Mouse (Mus musculus): ENCODE measurements around the gene Alpk3. TPM values are rescaled to one million over a fixed set of nuclear protein-coding genes. Genes with fewer than 3 reads are reported as not detected.

The Alpk3 gene
- polyA plus RNA-seq, 1 experiment from 2014 or later: 0.04 TPM

DNA sequence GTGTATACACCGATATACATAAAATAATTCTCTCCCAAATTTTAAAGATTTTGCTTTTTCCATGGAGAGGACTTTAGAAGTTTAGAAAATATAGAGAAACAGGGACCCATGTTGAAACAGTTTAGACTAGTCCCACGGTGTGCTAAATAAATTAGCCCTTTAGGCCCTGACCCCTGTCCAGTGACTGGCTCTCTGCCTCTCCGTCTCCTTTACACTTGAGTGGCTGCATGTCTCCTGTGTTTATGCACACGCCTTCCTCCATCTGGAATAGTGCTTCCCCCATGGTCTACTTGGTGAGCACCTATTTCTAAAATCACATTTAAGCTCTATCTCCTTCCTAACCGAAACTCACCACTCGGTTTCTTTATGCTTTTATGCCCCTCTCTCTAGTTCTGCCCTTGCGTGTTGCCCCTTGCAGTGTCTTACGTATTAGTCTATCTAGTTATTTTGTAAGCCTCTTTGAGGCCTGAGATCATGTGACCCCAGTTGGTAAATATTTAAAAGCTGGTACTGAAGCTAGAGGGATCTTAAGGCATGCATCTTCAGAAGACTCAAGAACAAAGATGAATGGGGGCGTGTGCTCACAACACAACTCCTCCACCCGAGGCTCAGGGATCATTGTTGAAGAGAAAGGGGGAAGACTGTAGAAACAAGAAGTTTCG lies 1.6 kb upstream of the Alpk3 start:
- Histone ChIP-seq H3K27ac (no peak overlapping the region), H3K9ac (replicated peaks) (no peak overlapping the region)
- ATAC-seq: no peak

DNA sequence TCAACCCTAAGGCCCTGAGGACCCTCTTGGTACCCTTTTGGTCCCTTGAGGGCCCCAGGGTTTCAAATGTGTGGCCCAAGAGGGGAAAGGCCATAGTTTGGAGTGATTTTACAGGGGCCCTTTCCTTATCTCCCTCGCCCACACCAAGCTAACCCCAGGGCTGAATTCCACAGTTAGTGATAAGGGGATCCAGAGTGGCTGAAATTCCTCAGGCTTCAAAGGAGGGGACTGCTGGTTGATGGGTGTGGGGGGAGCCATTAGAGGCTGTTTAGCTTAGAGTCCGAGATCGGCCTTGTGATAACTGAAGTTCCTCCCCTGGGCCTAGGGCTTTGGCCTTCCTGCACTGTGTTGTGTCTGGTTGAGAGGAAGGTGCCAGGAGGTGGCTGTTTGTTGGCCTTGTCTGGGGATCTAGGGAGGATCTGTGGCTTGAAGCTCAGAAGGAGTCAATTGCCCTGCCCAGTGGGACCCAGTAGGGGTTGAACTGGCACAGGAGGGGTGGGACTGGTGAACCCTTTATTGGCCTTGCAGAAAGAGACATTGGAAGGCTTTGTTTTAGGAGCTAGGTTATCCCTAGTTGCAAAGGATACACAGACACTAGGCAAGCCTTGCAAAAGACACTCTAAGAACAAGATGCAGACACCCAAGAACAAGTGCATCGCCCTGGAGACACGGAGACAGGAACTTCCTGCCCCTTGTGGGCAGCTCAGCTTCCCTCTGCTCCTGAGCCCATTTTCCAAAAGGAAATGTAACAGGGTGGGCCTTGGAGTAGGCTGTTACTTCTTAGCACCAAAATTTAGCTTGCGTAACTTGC lies 706 bp downstream of the Alpk3 start:
- Histone ChIP-seq H3K4me2 (replicated peaks) (no peak overlapping the region), H3K4me3 (replicated peaks) (no peak overlapping the region), H3K27ac (no peak overlapping the region), H3K9me3 (no peaks in the 10 kb centered on the region), H3K27me3 (no peaks in the 10 kb centered on the region), H3K4me1 (replicated peaks) (no peaks in the 10 kb centered on the region), H3K36me3 (no peaks in the 10 kb centered on the region), H3K9ac (replicated peaks) (no peak overlapping the region)
- no peak for ATAC-seq
- WGBS: 87% methylated on average over 6 of the region's 6 CpGs

More for the DNA sequence above, 1.6 kb upstream of the Alpk3 start:
- 84% methylated on average over 11 of the region's 11 CpGs for WGBS
- Histone ChIP-seq H3K27me3 (no peaks in the 10 kb centered on the region), H3K4me1 (replicated peaks) (no peaks in the 10 kb centered on the region), H3K36me3 (no peaks in the 10 kb centered on the region), H3K4me2 (replicated peaks) (no peak overlapping the region), H3K9me3 (no peaks in the 10 kb centered on the region), H3K4me3 (replicated peaks) (no peak overlapping the region)

DNA sequence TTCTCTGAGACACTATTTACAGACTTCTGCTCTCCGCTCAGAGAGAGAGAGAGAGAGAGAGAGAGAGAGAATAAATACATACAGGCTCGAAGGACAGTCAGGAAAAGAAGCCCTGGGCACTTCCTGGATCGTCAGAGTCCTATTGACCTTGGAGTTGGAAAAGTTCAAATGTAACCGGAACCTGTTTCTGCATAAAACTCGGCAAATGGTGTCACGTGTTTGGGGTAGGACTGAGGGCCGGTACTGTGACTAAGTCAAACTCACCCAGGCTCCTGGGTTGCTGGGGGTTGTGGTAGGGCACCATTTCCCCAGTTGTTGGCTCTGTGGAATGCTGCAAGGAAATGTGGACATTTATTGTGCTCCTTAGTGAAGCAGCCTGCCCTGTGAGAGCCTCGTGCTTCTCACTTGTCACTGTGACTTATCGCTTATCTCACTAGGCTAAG lies 1.3 kb downstream of the Alpk3 start:
- Histone ChIP-seq H3K9ac (replicated peaks) (no peak overlapping the region), H3K4me3 (replicated peaks) (no peak overlapping the region), H3K4me1 (replicated peaks) (no peaks in the 10 kb centered on the region), H3K36me3 (no peaks in the 10 kb centered on the region), H3K9me3 (no peaks in the 10 kb centered on the region), H3K4me2 (replicated peaks) (no peak overlapping the region), H3K27ac (no peak overlapping the region), H3K27me3 (no peaks in the 10 kb centered on the region)
- 77% methylated on average over 9 of the region's 9 CpGs for WGBS
- no peak for ATAC-seq

- ATAC-seq: no peak
- WGBS: 83% methylated on average over 5 of the region's 5 CpGs
- no peak overlapping the region for H3K27ac ChIP-seq
These were observed 2.0 kb downstream of the Alpk3 start for GRCm38 (mm10) chr7:81059388-81059787.

GRCm38 (mm10) chr7:81060908-81061307 lies 3.5 kb downstream of the Alpk3 start:
- H3K4me3 ChIP-seq (replicated peaks): no peak overlapping the region
- H3K9me3 ChIP-seq: no peaks in the 10 kb centered on the region
- no peaks in the 10 kb centered on the region for H3K36me3 ChIP-seq
- no peak overlapping the region for H3K9ac ChIP-seq (replicated peaks)
- no peak overlapping the region for H3K4me2 ChIP-seq (replicated peaks)
- H3K27me3 ChIP-seq: no peaks in the 10 kb centered on the region
- WGBS: 79% methylated on average over 2 of the region's 2 CpGs
- H3K27ac ChIP-seq: no peak overlapping the region
- no peak for ATAC-seq
- H3K4me1 ChIP-seq (replicated peaks): no peaks in the 10 kb centered on the region

More at GRCm38 (mm10) chr7:81059388-81059787, 2.0 kb downstream of the Alpk3 start:
- Histone ChIP-seq H3K9me3 (no peaks in the 10 kb centered on the region), H3K4me3 (replicated peaks) (no peak overlapping the region), H3K4me1 (replicated peaks) (no peaks in the 10 kb centered on the region), H3K9ac (replicated peaks) (no peak overlapping the region), H3K27me3 (no peaks in the 10 kb centered on the region), H3K36me3 (no peaks in the 10 kb centered on the region), H3K4me2 (replicated peaks) (no peak overlapping the region)

- Histone ChIP-seq H3K4me2 (replicated peaks) (no peak overlapping the region), H3K4me1 (replicated peaks) (no peaks in the 10 kb centered on the region), H3K27ac (no peak overlapping the region), H3K36me3 (no peaks in the 10 kb centered on the region), H3K4me3 (replicated peaks) (no peak overlapping the region), H3K27me3 (no peaks in the 10 kb centered on the region), H3K9ac (replicated peaks) (no peak overlapping the region), H3K9me3 (no peaks in the 10 kb centered on the region)
- no peak for ATAC-seq
- WGBS: 89% methylated on average over 11 of the region's 11 CpGs
These were observed 4.5 kb downstream of the Alpk3 start for GRCm38 (mm10) chr7:81061936-81062335.

GRCm38 (mm10) chr7:81063332-81063731 lies 5.9 kb downstream of the Alpk3 start:
- 63% methylated on average over 9 of the region's 9 CpGs for WGBS
- Histone ChIP-seq H3K27ac (no peak overlapping the region), H3K36me3 (no peaks in the 10 kb centered on the region), H3K4me3 (replicated peaks) (no peak overlapping the region), H3K9ac (replicated peaks) (no peak overlapping the region), H3K4me1 (replicated peaks) (no peaks in the 10 kb centered on the region), H3K9me3 (no peaks in the 10 kb centered on the region), H3K4me2 (replicated peaks) (no peak overlapping the region), H3K27me3 (no peaks in the 10 kb centered on the region)
- no peak for ATAC-seq

DNA sequence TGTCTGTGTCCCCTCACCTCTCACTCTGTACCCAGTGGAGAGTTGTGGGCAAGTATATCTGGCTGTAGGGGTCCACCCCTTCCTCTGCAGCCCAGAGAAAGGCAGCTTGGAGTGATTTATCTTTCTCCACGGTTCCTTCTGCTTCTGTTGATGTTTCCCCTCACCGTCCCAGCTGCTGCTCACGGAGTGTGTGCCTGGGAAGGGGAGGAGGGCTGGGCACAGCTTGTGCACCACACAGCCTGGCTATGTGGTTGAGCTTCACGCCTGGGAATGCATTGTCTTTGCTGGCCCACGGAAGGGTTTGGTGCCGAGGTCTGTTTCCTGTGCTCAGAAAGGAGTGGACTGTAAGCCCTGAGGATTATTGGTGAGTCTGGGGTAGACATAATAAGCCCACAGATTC lies 9.3 kb downstream of the Alpk3 start:
- H3K9me3 ChIP-seq: no peaks in the 10 kb centered on the region
- H3K27ac ChIP-seq: no peak overlapping the region
- ATAC-seq: no peak
- no peak overlapping the region for H3K9ac ChIP-seq (replicated peaks)
- no peaks in the 10 kb centered on the region for H3K4me1 ChIP-seq (replicated peaks)
- H3K27me3 ChIP-seq: no peaks in the 10 kb centered on the region
- no peak overlapping the region for H3K4me3 ChIP-seq (replicated peaks)
- H3K4me2 ChIP-seq (replicated peaks): no peak overlapping the region
- no peaks in the 10 kb centered on the region for H3K36me3 ChIP-seq
- 66% methylated on average over 6 of the region's 6 CpGs for WGBS

- H3K36me3 ChIP-seq: no peaks in the 10 kb centered on the region
- no peak overlapping the region for H3K4me2 ChIP-seq (replicated peaks)
These were observed 15.1 kb downstream of the Alpk3 start for GRCm38 (mm10) chr7:81072463-81072862.

DNA sequence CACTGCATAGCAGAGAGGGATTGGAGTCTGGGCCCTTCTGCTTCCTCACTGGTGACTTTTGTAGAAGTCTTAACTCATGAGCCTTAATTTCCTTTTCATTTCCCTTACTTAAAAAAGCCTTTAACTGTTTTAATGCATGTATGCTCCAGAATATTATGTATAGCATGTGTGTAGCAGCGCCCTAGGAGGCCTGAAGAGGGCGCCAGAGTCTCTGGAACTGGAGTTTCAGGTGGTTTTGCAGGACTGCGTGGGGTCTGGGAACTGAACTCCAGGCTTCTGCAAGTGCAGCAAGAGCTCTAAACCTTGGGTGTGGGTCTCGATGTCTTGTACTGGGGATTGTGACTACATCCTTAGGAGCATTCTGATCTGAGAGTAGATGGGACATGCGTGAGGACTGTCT lies 15.9 kb downstream of the Alpk3 start:
- H3K9ac ChIP-seq (replicated peaks): no peak overlapping the region
- no peaks in the 10 kb centered on the region for H3K36me3 ChIP-seq
- no peaks in the 10 kb centered on the region for H3K9me3 ChIP-seq
- no peak overlapping the region for H3K4me3 ChIP-seq (replicated peaks)
- H3K27me3 ChIP-seq: no peaks in the 10 kb centered on the region
- ATAC-seq: no peak
- 80% methylated on average over 5 of the region's 5 CpGs for WGBS
- no peak overlapping the region for H3K27ac ChIP-seq
- no peak overlapping the region for H3K4me2 ChIP-seq (replicated peaks)
- no peaks in the 10 kb centered on the region for H3K4me1 ChIP-seq (replicated peaks)

More at GRCm38 (mm10) chr7:81072463-81072862, 15.1 kb downstream of the Alpk3 start:
- H3K9ac ChIP-seq (replicated peaks): no peak overlapping the region
- ATAC-seq: no peak
- no peaks in the 10 kb centered on the region for H3K27me3 ChIP-seq
- 60% methylated on average over 5 of the region's 5 CpGs for WGBS
- H3K4me1 ChIP-seq (replicated peaks): no peaks in the 10 kb centered on the region
- H3K4me3 ChIP-seq (replicated peaks): no peak overlapping the region
- no peak overlapping the region for H3K27ac ChIP-seq
- H3K9me3 ChIP-seq: no peaks in the 10 kb centered on the region

DNA sequence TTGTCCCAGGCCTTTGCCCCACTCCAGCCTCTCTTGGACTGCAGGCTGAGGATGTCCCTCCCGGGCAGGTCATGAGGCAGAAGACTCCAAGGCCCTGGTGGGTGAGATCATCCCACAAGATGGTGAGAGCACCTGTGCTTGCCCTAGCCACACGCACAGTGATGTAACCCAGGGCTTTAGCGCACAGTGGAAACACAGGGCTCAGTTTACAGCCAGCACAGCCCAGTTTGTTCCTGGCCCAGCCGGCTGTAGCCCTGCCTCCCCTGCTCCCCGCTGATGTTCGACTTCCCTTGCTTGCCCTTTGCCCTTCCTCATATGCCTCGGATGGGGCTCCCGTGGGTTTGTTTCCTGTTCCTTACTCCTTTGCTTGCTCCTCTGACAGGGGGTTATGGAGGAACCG lies 17.1 kb downstream of the Alpk3 start:
- Histone ChIP-seq H3K9me3 (no peaks in the 10 kb centered on the region), H3K27ac (no peak overlapping the region), H3K27me3 (no peaks in the 10 kb centered on the region), H3K36me3 (no peaks in the 10 kb centered on the region), H3K4me1 (replicated peaks) (no peaks in the 10 kb centered on the region), H3K9ac (replicated peaks) (0 out of 2 replicates have a peak overlapping the region, but pooled peaks have one; percentile 5), H3K4me2 (replicated peaks) (no peak overlapping the region), H3K4me3 (replicated peaks) (no peak overlapping the region)
- ATAC-seq: no peak
- 83% methylated on average over 9 of the region's 9 CpGs for WGBS

GRCm38 (mm10) chr7:81075299-81075698 lies 17.9 kb downstream of the Alpk3 start:
- Histone ChIP-seq H3K9me3 (no peaks in the 10 kb centered on the region), H3K4me3 (replicated peaks) (no peak overlapping the region), H3K27ac (no peak overlapping the region), H3K27me3 (no peaks in the 10 kb centered on the region), H3K36me3 (no peaks in the 10 kb centered on the region), H3K4me2 (replicated peaks) (no peak overlapping the region), H3K9ac (replicated peaks) (no peak overlapping the region), H3K4me1 (replicated peaks) (no peaks in the 10 kb centered on the region)
- 74% methylated on average over 7 of the region's 7 CpGs for WGBS
- no peak for ATAC-seq
